Mouse (Mus musculus) layer of hippocampus, postnatal 36 days (tissue): Measurements from ENCODE around the gene Gm21876. TPM values are rescaled to one million over a fixed set of nuclear protein-coding genes. Genes with fewer than 3 reads are reported as not detected.
"Not testable (repeated sequence)": the region's sequence is repeated elsewhere in the genome, so short reads cannot be mapped to it uniquely, and the experiment has no call there.

Source experiments
- DNase-seq, 2 experiments: peaks; one replicate each; pipeline ENCODE4 v3.0.0; 2022
- total RNA-seq, 2 experiments: library from RNA; stranded (reverse); gene quantifications; 2 replicates each; pipeline ENCODE4 v1.2.3; 2021

Gene Gm21876
- total RNA-seq, result not detected

DNA sequence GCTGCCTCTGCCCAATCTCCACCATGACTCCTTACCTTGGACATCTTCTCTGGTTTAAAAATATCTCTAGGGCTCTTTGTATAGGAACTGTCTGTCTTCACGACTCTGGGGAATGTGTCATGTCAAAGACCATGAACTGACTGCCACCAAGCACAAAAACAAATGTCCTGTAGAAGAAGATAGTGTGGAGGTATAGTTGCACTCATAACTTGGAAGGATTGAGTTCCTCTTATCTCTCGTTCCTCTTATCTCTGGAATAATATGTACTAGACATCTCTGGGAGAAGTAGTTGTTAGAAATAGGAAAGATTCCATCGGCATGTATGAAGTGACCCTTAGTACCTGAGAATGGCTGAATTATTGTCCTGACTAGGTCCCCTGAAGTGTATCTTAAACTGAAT lies at the start of gene Gm21876:
Gene Gm21876, minus strand, starts transcription at position 101 of the 400 bp plus-strand sequence.
- no peak for DNase-seq

DNA sequence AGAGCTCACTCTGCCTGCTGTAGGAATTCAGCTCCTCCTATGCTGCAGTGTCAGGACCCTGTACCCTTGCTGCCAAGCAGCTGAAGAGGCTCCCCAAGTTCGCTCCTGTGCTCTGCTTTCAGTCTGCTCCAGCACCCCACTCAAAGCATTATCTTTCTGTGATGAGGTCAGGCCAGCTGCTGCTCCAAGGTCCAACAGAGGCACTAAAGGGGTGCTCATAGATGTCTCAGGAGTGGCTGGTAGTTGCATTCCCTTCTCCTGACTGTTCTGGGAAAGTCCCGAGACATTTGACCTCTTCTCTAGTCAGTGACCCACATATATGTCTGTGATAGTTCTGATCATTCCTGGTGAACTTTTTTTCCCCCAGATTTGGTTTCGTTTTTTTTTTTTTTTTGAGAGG lies 45.0 kb upstream of the Gm21876 start:
- DNase-seq, result no peak

DNA sequence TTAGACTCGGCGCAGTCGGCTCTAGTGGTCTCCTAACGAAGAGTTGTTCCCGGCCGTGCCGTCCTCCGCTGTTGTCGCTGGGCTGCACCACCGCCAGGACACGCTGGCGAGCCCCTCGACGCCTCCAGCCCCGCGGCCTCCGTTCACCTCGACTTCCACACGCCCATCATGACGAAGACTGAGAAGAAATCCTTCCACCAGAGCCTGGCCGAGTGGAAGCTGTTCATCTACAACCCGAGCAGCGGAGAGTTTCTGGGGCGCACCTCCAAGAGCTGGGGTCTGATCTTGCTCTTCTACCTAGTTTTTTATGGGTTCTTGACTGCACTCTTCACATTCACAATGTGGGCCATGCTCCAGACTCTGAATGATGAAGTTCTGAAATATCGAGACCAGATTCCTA lies 28.8 kb downstream of the Gm21876 start:
- not testable (repeated sequence) for DNase-seq

Other genes starting within 250 kb of the Gm21876 start
- gene Cfp, start 244.1 kb downstream of the Gm21876 start, total RNA-seq, result 10 to 100 TPM; 15.0 to 22.8 TPM
- 10 to 100 TPM; 90.7 to 95.4 TPM for gene Elk1, start 225.0 kb downstream of the Gm21876 start, total RNA-seq
- 10 to 100 TPM; 11.5 to 12.2 TPM for gene Uxt, start 213.6 kb downstream of the Gm21876 start, total RNA-seq
- 10 to 100 TPM; 10.2 to 13.5 TPM for gene Zfp182, start 113.3 kb downstream of the Gm21876 start, total RNA-seq
- gene Spaca5, start 107.2 kb downstream of the Gm21876 start, total RNA-seq, result not detected
- gene Zfp300, start 86.1 kb downstream of the Gm21876 start, total RNA-seq, result 1 to 10 TPM; 3.0 to 3.8 TPM
- not detected for gene Ssxa1, start 59.8 kb downstream of the Gm21876 start, total RNA-seq